Mouse (Mus musculus) olfactory bulb, adult 2 months (tissue): Measurements from ENCODE around the gene Myo10.

Source experiments
- CTCF ChIP-seq: fragments of 200-500 bp; IDR thresholded peaks from 2 replicates; pipeline ENCODE4 v1.5.1; 2012; ENCODE audit warnings: low read depth, mild to moderate bottlenecking, low read length, moderate library complexity; ENCODE audit not compliant: insufficient read depth
- POLR2A ChIP-seq: fragments of 200-500 bp; IDR thresholded peaks from 2 replicates; pipeline ENCODE4 v1.6.1; 2012; ENCODE audit warnings: mild to moderate bottlenecking, low read depth, low read length, moderate library complexity; ENCODE audit not compliant: insufficient read depth

- no peak for TF ChIP-seq POLR2A
- peak; percentile 26; the same call in 1 of the 2 replicates for TF ChIP-seq CTCF
Measured at GRCm38 (mm10) chr15:25791660-25792353, 169.5 kb downstream of the Myo10 start.
